Mouse (Mus musculus) T-helper 2 cell (primary cell): ENCODE results near the gene Gnaz.
"Not testable (repeated sequence)": the region's sequence is repeated elsewhere in the genome, so short reads cannot be mapped to it uniquely, and the experiment has no call there.

ENCODE experiments used
- in situ Hi-C: fragments of 300-600 bp; cut with MboI, MseI; formaldehyde crosslinking; loops from one replicate; pipeline ENCODE4 v1.15.1; 2025; ENCODE audit warnings: high pct_unique_total_duplicates

Gene Gnaz

GRCm38 (mm10) chr10:75028743-75029142, 61.8 kb downstream of the Gnaz start:
- in situ Hi-C loops = no loop called here

GRCm38 (mm10) chr10:75029677-75030076, 62.7 kb downstream of the Gnaz start:
- in situ Hi-C loops = no loop called here

GRCm38 (mm10) chr10:75030234-75030633, 63.3 kb downstream of the Gnaz start:
- in situ Hi-C loops = no loop called here

GRCm38 (mm10) chr10:75031345-75032114, 64.6 kb downstream of the Gnaz start:
- in situ Hi-C loops = no loop called here

- in situ Hi-C loops = no loop called here
Measured at GRCm38 (mm10) chr10:75032395-75032794, 65.4 kb downstream of the Gnaz start, which contains the start of gene Rsph14. TSS of gene Rsph14 (minus strand) at chr10:75032586.

- in situ Hi-C loops = no loop called here
Measured at GRCm38 (mm10) chr10:75036883-75037379, 70.0 kb downstream of the Gnaz start, which contains the start of gene Rab36. TSS of gene Rab36 (plus strand) at chr10:75037058.

GRCm38 (mm10) chr10:75042060-75042459, 75.1 kb downstream of the Gnaz start:
- in situ Hi-C loops = not testable (repeated sequence)

- in situ Hi-C loops = no loop called here
Measured at GRCm38 (mm10) chr10:75044459-75044858, 77.5 kb downstream of the Gnaz start.

GRCm38 (mm10) chr10:75045831-75046230, 78.9 kb downstream of the Gnaz start:
- in situ Hi-C loops = no loop called here

GRCm38 (mm10) chr10:75048711-75049110, 81.7 kb downstream of the Gnaz start:
- in situ Hi-C loops = no loop called here

GRCm38 (mm10) chr10:75051364-75052074, 84.5 kb downstream of the Gnaz start:
- in situ Hi-C loops = no loop called here

- in situ Hi-C loops = no loop called here
Measured at GRCm38 (mm10) chr10:75052902-75053301, 85.9 kb downstream of the Gnaz start.

GRCm38 (mm10) chr10:75053655-75054054, 86.7 kb downstream of the Gnaz start:
- in situ Hi-C loops = no loop called here

GRCm38 (mm10) chr10:75054125-75054524, 87.1 kb downstream of the Gnaz start:
- in situ Hi-C loops = no loop called here

GRCm38 (mm10) chr10:75055672-75056071, 88.7 kb downstream of the Gnaz start:
- in situ Hi-C loops = loop anchor here (5.0 kb wide), 1 partner anchor 97 kb away; no protein-coding TSS in a partner anchor

- in situ Hi-C loops = loop anchor here (5.0 kb wide), 1 partner anchor 96 kb away; no protein-coding TSS in a partner anchor
Measured at GRCm38 (mm10) chr10:75056255-75056654, 89.3 kb downstream of the Gnaz start.

GRCm38 (mm10) chr10:75058336-75058735, 91.4 kb downstream of the Gnaz start:
- in situ Hi-C loops = loop anchor here (5.0 kb wide), 1 partner anchor 94 kb away; no protein-coding TSS in a partner anchor

- in situ Hi-C loops = loop anchor here (5.0 kb wide), 1 partner anchor 93 kb away; no protein-coding TSS in a partner anchor
Measured at GRCm38 (mm10) chr10:75058761-75059395, 91.9 kb downstream of the Gnaz start.

- in situ Hi-C loops = loop anchor here (5.0 kb wide), 1 partner anchor 93 kb away; no protein-coding TSS in a partner anchor
Measured at GRCm38 (mm10) chr10:75059396-75059795, 92.4 kb downstream of the Gnaz start.

GRCm38 (mm10) chr10:75060217-75060842, 93.4 kb downstream of the Gnaz start, which contains the start of gene Bcr:
TSS of gene Bcr (plus strand) at chr10:75060592.
- in situ Hi-C loops = loop anchor here (10.0 kb wide), 1 partner anchor 1044 kb away; no protein-coding TSS in a partner anchor

GRCm38 (mm10) chr10:75060843-75061235, 93.9 kb downstream of the Gnaz start:
- in situ Hi-C loops = loop anchor here (10.0 kb wide), 1 partner anchor 1044 kb away; no protein-coding TSS in a partner anchor
